Mouse (Mus musculus) lung, adult 18-20 months (tissue): ENCODE data around the gene Serpine2.

Experiments
- DNase-seq, 2 experiments: peaks; one replicate each; pipeline ENCODE4 v3.0.0; 2022; ENCODE audit warnings: mixed read lengths in 2 of 2

The Serpine2 gene

GRCm38 (mm10) chr1:79809447-79809846 lies 51.5 kb downstream of the Serpine2 start:
- no peak for DNase-seq

GRCm38 (mm10) chr1:79806865-79807264 lies 54.1 kb downstream of the Serpine2 start:
- DNase-seq: no peak

- DNase-seq: no peak
Measured at GRCm38 (mm10) chr1:79803614-79804013, 57.4 kb downstream of the Serpine2 start.

GRCm38 (mm10) chr1:79802858-79803427 lies 58.0 kb downstream of the Serpine2 start:
- no peak for DNase-seq

GRCm38 (mm10) chr1:79797084-79797483 lies 63.9 kb downstream of the Serpine2 start:
- no peak for DNase-seq

- no peak for DNase-seq
Measured at GRCm38 (mm10) chr1:79786267-79786927, 74.6 kb downstream of the Serpine2 start.

- DNase-seq: no peak
Measured at GRCm38 (mm10) chr1:79782433-79782832, 78.5 kb downstream of the Serpine2 start.

GRCm38 (mm10) chr1:79778011-79778410 lies 83.0 kb downstream of the Serpine2 start:
- DNase-seq: no peak

GRCm38 (mm10) chr1:79775927-79776458 lies 85.0 kb downstream of the Serpine2 start, which contains the start of the genes Mrpl44 and Wdfy1:
Gene Mrpl44 (plus strand): TSS chr1:79776018.
Gene Wdfy1 (minus strand): TSS chr1:79776143.
- peak; percentile 97 to 98 for DNase-seq

- DNase-seq: no peak
Measured at GRCm38 (mm10) chr1:79774164-79774780, 86.7 kb downstream of the Serpine2 start.

- no peak for DNase-seq
Measured at GRCm38 (mm10) chr1:79768231-79768630, 92.7 kb downstream of the Serpine2 start.

GRCm38 (mm10) chr1:79764483-79764882 lies 96.5 kb downstream of the Serpine2 start:
- DNase-seq: no peak

GRCm38 (mm10) chr1:79764031-79764430 lies 96.9 kb downstream of the Serpine2 start:
- no peak for DNase-seq

- no peak for DNase-seq
Measured at GRCm38 (mm10) chr1:79762282-79763250, 98.4 kb downstream of the Serpine2 start.

- DNase-seq: no peak
Measured at GRCm38 (mm10) chr1:79761917-79762271, 99.1 kb downstream of the Serpine2 start.

GRCm38 (mm10) chr1:79761106-79761916 lies 99.7 kb downstream of the Serpine2 start:
- DNase-seq: peak; percentile 81 to 83

GRCm38 (mm10) chr1:79760656-79761055 lies 100.3 kb downstream of the Serpine2 start:
- peak; percentile 33 to 54 for DNase-seq

- DNase-seq: no peak
Measured at GRCm38 (mm10) chr1:79759436-79759972, 101.5 kb downstream of the Serpine2 start.

- DNase-seq: no peak
Measured at GRCm38 (mm10) chr1:79759006-79759405, 102.0 kb downstream of the Serpine2 start.

GRCm38 (mm10) chr1:79757597-79757996 lies 103.4 kb downstream of the Serpine2 start:
- DNase-seq: no peak

- no peak for DNase-seq
Measured at GRCm38 (mm10) chr1:79757161-79757560, 103.8 kb downstream of the Serpine2 start.
